Mouse (Mus musculus) fat pad, adult 2 months (tissue): Measurements from ENCODE around the gene Gm37240.

Source experiments
- DNase-seq: peaks from one replicate; pipeline ENCODE4 v3.0.0-alpha.2; 2011; ENCODE audit warnings: low read depth, low spot score; ENCODE audit errors: extremely low read depth

The Gm37240 gene

DNA sequence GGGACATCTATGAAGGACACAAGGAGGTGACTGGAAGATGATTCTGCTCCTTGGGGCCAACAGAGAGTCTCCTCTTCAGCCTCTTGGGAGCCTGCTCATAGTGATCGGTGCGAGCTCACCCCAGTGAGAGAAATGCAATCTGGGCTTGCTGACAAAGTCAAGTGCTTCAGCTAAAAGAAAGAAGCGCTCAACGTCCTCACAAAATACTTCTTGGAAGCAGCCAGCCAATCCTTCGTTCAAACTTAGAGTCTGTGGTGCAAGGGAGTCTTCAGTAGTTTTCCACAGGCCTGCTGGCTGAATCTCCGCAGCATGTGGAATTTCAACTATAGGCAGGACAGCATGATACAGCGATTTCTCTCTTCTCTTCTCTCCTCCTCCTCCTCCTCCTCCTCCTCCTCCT, 680.8 kb downstream of the Gm37240 start:
- no peak for DNase-seq

DNA sequence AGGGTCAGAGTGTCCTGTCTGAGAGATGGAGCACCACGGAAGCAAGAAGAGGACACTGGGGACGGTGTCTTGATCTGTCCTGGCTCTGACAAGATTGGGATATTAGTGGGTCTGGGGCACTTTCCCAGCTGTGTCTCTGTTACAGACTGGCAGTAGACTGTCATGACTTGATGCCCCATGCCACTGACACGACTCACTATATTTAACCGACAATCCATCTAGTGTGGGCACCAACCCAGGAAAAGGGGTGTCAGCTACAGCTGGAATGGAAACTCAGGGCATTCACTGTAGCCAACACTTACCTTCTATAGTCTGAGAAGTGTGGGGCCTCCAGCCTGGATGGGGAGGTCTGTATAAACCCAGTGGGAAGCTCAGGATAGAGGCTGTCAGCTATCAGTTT, 681.4 kb downstream of the Gm37240 start:
- DNase-seq = no peak

DNA sequence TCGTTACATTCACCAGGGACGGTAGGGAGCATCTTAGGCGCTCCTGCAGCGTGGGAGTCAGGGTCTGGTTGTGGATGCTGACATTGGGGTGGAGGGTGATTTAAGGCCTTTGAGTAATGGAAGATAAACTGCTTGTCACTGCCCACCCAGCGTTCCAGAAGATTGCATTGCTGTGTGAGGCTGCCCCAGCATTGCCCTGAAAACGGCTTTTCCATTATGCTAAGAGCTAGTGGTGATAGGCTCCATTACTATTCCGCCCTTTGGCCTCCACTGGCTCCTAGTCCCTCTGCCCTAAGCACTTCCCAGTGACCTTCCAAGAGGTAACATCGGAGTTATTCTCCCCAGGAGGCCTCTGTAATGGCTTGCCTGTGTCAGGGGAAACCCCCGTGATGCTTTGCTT, 683.7 kb downstream of the Gm37240 start:
- no peak for DNase-seq

DNA sequence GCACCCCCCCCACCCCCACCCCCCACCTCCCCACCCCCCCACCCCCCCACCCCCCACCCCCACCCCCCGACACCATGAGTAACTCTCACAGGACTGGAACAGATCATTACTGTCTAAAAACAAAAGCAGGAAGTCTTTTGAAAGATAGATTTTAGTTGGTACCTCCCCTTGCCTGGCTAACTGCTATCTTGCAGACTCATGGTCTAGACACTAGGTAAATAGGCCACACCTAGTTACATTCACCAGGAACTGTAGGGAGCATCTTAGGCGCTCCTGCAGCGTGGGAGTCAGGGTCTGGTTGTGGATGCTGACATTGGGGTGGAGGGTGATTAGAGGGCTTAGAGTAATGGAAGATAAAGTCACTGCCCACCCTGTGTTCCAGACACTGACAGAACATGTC, 684.6 kb downstream of the Gm37240 start:
- no peak for DNase-seq

DNA sequence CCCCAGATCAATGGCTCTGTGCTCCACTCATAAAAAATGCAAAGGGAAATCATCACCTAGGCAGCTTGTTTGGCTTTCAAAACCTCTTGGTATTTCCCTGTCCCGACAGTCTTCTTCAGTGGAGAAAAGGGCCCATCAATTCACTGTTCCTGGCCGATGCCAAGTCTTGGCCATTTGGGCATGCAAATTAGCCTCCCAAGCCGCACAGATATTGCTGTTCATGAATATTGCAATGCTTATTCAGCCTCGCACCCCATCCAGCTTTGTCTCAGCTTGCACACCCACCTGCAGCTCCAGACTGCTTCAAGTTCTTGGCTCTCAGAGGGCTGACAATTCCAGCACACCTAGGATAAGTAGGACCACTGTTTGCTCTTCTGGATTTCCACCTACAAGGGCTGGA, 685.5 kb downstream of the Gm37240 start:
- DNase-seq = no peak

DNA sequence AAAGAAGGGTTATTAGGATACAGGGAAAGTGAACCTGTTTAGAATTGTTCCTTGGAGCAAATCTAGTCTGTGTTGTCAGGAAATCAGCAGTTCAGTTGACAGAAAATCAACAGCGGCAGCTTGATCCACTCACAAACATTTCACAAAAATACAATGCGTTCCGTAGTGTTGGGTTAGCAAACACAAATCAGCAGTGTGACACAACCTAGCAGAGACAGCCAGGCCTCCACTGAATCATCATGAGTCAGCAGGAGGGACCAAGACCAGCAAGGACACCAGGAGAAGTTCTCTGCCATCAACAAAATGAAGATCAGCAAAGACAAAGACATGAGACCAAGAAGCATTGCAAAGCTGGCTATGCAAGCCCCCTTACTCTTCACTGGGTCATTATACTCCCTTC, 688.8 kb downstream of the Gm37240 start:
- no peak for DNase-seq

DNA sequence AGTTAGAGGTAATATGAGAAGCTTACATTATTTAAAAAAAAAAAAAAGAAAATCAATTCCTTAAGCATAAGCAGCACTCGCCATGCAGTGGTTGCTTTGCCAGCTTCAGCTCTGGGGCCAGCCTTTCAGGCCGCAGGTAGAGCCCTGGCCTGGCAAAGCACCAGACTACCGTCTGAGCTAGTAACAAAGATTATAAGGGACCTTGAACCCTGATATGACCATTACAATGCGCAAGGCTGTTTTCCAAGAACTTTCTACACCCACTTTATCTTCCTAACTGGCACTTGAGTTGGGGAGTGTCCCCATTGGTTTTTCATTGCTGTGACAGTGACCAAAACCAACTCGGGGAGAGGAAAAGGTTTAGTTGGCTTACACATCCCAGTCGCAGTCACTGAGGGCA, 690.2 kb downstream of the Gm37240 start:
- DNase-seq = no peak

DNA sequence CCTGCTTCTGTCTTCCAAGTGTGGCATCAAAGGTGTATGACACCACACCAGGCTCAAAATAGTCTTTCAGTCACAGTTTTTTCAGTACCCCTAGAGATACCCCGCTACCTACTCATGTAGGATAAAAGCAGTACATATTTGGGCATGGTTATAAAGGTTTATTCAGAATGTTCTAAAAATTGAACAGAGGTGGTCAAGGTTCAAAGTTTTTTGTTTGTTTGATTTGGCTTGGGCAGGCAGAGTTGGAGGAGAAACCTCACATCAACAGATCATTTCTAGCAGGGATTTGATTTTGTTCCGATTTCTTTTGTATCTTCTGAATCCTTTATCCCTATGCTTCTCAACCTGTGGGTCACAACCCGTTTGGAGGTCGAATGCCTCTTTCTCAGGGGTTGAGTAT, 690.7 kb downstream of the Gm37240 start:
- DNase-seq = no peak

DNA sequence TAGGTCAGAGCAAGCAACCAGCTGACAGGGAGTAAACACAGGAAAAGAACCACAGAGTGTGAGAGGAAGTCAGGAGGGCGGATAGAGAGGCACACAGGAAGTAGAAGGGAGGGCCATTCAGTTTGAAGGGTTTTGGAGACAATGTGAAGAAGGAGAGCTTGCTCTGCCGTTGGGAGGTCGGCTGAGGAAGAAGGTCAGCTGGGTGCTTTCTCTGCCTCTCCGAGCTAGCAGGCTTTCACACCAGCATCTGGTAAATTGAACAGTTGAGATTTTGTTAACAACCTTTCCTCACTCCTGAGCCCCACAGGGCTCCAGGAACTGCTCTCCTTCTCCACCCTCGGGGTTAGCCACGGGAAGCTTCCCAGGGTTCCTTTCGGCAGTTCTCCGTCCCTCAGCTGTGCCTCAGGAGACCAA, 692.2 kb downstream of the Gm37240 start:
- no peak for DNase-seq

DNA sequence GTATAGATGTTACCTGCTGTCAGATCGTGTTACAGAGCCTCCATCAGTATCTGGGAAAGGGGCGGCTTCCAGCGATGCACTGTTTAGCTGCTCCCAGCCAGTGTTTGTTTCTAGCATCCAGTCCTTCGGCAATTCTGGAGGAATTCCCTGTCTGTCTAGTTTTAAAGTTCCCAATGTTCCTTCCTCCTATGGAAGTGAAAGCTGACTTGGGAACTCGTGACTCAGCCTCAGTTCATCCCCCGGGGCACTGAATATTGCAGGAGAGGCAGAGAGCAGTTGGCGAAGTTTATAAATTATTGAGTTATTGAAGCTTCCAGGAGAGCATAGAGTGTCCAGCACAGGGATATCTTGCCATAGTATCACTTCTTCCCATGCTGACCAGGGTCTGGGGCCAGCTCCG, 697.5 kb downstream of the Gm37240 start:
- no peak for DNase-seq

DNA sequence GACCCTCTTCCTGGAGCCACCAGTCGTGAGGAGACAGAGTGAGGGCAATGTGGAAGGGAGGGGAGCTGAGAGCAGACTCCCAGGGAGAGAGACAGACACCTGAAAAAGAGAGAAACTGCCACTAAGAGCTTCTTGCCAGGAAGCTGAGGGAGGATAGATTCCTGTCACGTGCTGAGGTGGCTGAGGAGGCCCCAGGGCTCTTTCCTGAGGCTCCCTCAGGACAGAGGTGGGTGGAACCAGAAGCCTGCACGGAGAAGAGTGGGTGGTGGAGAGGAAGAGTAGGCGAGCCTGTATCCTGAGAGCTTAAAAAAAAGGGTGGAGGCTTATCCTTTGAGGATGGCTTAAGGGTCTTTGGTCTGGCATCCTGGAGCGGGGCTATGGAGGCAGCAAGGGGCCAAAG, 699.0 kb downstream of the Gm37240 start:
- DNase-seq = no peak

DNA sequence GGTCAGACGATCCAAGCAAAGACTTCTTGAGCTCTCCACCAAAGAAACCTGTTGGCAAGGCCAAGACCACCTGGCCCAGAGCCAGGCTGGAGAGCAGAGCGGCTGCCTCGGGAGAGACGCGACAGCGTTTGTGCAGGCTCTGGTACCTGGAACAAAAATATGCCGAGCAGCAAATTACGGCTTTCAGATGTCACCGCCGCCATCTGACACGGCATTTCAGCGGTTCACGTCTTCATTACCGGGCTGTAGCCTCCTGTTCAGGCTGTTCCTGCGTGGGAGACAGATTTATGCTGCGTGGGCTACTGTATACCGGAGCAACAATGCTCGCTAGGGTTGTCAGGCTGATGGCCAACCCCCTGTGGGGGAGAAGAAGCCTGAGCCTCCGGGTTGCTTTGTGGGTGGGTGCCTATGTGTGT, 700.6 kb downstream of the Gm37240 start:
- DNase-seq = no peak

DNA sequence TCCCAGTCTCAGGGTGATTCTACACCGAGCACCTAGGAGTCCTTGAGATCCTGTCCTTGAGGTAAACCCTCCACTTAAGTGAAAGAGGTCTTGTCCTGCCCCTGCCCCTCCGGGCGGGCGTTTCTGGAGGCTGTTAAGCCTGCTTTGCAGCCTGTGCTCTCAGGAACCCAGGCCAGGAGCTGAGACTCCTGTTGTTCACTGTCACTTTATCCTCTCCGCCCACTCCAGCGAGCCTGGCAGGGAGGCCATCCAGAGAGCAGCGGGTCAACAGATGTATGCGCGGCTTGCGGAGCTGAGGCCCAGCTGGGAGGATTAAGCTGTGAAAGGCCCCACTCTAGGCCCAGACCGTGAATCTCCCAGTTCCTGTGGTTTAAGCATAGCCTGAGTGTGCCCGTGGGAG, 701.5 kb downstream of the Gm37240 start:
- no peak for DNase-seq

DNA sequence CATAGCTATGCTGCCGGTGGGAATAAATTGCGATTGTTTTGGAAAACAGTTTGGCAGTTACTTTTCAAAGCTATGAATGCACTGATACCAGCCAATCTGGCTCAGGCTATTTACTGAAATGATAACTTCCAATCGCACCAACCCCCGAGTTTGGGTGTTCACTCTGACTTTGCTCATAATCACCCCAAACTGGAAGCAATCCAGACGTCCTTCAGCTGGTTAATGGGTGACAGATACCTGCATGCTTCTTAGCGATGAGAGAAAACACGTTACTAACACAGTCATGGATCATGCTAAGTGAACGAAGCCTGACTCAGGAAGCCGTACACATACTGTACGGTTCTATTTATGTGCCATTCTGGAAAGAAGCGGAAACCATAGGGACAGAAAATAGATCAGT, 702.4 kb downstream of the Gm37240 start:
- DNase-seq = no peak

DNA sequence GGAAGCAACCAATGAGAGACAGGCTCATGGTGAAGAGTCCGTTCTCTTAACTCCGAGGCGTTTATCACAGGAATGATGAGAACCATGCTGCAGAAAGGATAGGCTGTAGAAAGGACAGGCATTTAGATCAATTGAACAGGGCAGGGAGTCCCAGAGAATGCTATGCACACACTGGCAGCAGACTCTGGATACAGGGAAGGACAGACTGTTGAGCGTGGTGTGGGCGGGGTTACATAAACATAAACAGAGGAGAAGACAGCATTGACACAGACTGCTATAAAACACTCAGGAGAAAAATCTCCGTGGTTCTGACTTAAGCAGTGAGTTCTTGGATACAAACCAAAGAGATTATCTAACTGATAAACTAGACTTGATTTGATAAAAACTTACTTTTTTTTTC, 703.2 kb downstream of the Gm37240 start:
- DNase-seq = no peak

DNA sequence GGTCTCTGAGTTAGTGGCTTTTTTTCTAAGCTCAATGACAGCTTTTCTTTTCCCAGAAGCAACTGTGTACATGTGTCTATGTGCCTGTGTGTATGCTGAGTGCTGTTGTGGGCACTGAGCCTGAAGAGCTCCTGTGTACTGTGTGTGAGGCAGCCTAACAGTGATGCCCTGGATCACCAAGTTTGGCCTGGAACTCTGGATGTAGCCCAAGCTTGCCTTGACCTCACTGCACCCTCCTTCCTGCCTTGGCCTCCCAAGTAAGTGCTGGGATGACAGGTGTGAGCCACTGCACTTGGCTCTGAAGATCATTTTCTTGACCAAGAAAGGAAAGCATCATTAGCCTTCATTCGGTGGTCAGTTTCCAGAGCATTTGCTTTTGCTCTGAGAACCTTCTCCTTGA, 710.6 kb downstream of the Gm37240 start:
- no peak for DNase-seq

DNA sequence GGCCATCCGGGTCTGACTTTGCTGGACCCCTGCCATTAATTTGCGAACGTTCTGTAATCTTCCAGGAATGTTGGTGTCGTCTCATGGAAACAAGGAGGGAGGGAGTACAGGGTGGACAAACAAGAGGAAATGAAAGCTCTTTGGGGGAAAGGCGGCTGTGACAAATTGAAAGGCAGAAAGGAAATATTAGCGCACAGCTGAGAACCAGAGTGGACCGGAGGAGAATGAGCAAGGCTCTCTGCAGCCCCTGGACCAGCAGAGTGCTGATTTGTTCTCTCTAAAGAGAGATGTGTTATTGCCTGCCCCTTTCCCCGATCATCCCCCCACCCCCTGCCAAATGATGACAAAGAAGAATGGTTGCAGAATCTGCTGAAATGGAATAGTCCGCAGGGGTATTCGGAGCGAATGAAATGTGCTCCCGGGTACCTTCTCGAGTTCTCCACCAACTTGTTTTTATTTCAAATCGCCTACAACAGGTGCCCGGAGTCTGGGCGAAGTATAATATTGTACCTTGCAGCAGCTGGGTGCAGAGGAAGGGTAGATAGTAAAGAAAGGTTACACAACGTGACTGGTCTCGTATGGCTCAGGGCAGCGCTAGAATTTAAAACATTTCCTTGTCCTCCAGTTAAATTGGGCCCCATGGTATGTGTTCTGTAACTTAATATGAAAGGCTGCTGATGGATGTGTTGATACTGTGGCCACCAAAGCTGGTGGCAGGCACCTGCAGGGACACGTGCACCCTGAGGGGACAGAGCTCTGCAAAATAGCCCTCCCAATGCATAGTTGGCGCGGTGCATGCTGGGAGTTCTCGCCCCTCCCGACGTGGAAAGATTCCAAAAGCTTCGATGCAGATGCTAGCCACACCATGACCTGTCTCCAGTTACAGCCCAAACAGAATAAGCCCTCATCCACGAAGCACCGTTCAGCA, 712.5 kb downstream of the Gm37240 start:
- DNase-seq = no peak

DNA sequence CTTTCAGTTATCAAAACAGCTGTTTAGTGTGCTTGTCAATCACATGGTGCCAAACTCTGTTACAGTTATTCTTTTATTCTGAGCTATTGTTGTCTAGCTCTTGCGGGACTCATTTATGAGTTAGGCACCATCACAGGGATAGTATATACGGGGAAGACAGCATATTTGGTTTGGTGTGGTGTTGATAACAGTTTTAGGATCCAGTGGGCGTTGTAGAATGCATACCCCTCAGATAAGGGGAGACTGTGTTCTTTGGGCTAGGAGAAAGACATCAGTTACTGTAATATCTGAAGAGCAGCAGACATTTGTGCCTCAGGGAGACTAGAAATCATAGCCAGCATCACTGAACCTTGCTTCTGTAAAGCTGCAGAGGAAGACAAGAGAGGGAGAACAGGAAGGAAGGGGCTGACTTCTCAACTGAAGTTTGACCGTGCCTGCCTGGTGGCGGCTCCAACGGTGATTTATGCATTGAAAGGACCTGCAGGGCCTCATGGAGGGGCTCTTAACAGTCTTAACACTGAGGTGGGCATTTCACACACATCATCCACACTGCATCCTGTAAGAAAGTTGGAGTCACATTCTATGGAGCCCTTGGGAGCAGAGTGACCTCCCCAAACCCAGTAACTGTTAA, 713.8 kb downstream of the Gm37240 start:
- no peak for DNase-seq

DNA sequence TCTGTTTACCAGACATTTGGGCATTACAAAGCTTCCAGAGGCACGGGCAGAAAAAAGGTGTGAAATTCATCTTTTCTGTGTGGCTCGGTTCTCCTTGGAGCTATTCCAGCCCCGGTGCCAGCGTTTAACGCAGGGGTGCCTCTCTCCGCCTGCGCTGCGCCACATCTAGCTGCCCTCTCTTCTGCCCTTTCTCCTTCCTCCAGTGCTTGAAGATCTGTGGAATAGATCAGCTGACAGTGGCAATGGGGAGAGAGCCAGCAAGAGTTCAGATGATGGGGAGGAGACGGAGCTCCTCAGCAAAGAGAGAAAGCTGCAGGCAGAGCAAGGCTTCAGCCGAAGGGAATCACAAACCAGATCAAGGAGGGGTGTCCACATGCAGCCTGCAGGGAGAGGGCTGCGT, 714.8 kb downstream of the Gm37240 start:
- no peak for DNase-seq

DNA sequence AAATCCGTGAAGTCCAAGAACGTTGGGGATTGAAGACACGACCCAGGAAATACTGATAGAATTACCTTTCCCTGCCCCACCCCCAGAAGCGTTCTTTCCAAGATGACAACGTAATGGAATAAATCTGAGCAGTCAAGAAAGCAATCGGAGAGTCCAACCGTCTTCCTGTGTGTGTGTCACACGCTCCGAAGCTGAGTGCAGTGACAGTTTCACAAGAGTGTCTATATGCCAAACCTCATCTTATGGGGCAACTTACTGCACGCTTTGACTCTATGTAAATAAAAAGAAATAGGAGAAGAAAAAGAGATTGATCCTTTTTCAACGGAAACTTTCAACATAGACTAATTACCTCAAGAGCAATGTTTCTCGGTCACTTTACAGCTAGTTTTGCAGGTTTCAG, 715.2 kb downstream of the Gm37240 start:
- DNase-seq = no peak

DNA sequence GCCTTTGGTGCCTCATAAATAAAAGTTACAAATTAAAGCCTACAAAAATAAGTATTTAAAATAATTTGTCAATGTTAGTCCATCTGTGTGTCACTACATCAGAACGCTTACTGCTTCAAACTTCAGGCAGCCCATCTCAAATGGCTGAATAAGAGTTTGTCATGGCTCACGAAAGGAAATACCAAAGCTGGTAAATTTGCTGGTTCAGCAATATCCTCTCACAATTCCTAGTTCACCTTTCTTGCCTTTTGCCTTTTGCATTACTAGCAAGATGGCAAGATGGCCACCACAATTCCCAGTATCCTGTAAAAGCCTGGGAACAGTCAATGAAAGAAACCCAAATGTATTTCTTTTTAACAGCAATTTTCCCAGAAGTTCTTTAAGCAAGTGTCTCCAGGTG, 718.5 kb downstream of the Gm37240 start:
- DNase-seq = no peak

DNA sequence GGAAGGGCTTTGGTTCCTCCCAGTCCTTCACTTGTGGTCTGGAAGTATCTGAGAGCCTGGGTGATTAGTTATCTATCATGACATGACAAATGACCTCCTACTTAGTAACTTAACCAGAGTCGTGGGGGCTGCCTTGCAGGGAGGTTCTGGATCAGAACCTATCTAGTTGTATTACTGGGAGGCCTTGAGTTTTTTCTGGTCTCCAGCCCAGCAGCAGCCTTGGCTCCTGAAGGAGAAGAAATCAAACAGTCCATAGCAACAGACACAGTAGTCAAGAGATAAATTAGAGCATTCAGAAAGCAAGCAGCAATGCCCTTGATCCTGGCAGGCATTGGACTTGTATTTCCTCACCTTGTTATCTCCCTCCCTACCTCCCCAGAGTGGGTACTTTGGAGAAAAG, 722.4 kb downstream of the Gm37240 start:
- DNase-seq = no peak

DNA sequence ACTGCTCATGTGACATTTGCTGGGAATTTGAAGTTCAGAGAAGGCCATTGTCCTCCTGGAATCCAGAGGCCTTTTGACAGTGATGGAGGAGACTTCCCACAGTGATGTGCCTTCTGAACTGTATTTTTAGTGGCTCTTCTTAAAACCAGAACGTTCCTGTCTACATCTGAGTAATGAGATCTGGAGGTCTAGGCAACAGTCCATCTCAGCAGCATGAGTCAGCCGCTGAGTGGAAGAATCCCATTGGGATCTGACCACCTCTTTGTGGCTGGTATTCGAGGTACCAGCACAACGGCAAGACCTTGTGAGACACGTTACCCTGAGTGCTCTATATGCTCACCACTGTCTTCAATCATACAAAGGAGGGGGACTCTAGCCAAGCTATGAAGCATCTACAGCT, 723.9 kb downstream of the Gm37240 start:
- no peak for DNase-seq
